Mouse (Mus musculus) liver, embryonic 14.5 days (tissue): Measurements from ENCODE around the gene Lrmda. TPM values are rescaled to one million over a fixed set of nuclear protein-coding genes. Genes with fewer than 3 reads are reported as not detected.

Experiments
- ATAC-seq: fragments of 200-750 bp; cut with Nextera tagmentation; 2 replicates; pipeline ENCODE4 v1.8.0; 2017; ENCODE audit warnings: moderate number of reproducible peaks, mild to moderate bottlenecking, moderate library complexity; ENCODE audit not compliant: insufficient read depth
- DNase-seq, 3 experiments: peaks; one replicate each; pipeline ENCODE4 v3.0.0-alpha.2; 2012 to 2013; ENCODE audit warnings: low read depth in 3 of 3, low spot score in 3 of 3
- H3K27ac ChIP-seq: fragments of 300-500 bp; sonication (generic); 2 replicates; pipeline ENCODE4 v1.5.1; 2014; ENCODE audit warnings: moderate library complexity, mild to moderate bottlenecking, control low read depth, inconsistent platforms
- H3K27me3 ChIP-seq: fragments of 300-500 bp; sonication (generic); 2 replicates; pipeline ENCODE4 v1.6.1; 2014; ENCODE audit warnings: mild to moderate bottlenecking, low read length, moderate library complexity; ENCODE audit not compliant: control insufficient read depth, insufficient read depth
- H3K36me3 ChIP-seq: fragments of 300-500 bp; sonication (generic); replicated peaks from 2 replicates; pipeline ENCODE4 v1.6.1; 2014; ENCODE audit warnings: low read depth; ENCODE audit not compliant: control insufficient read depth, insufficient read depth
- H3K4me1 ChIP-seq, 2 experiments: fragments of 200-500 bp in 1 of 2; fragments of 300-500 bp in 1 of 2; sonication (generic) in 1 of 2; replicated peaks; 2 replicates each; pipeline ENCODE4 v1.6.1; 2012 to 2014; ENCODE audit warnings: antibody characterized with exemption in 1 of 2, inconsistent platforms in 1 of 2, low read length in 1 of 2; ENCODE audit not compliant: control insufficient read depth in 2 of 2, insufficient read depth in 2 of 2
- H3K4me2 ChIP-seq: fragments of 300-500 bp; sonication (generic); 2 replicates; pipeline ENCODE4 v1.6.1; 2014; ENCODE audit warnings: low read depth, mild to moderate bottlenecking, control low read depth, moderate library complexity
- H3K4me3 ChIP-seq, 2 experiments: fragments of 200-500 bp in 1 of 2; fragments of 300-500 bp in 1 of 2; sonication (generic) in 1 of 2; 2 replicates each; pipeline ENCODE4 v1.5.1; 2012 to 2014; ENCODE audit warnings: low read depth in 2 of 2, low read length in 2 of 2, mild to moderate bottlenecking in 2 of 2, control low read depth in 1 of 2, inconsistent platforms in 1 of 2, moderate library complexity in 1 of 2; ENCODE audit not compliant: insufficient read depth in 1 of 2
- H3K9ac ChIP-seq: fragments of 300-500 bp; sonication (generic); replicated peaks from 2 replicates; pipeline ENCODE4 v1.6.1; 2014; ENCODE audit warnings: mild to moderate bottlenecking, control low read depth, moderate library complexity
- H3K9me3 ChIP-seq: fragments of 300-500 bp; sonication (generic); 2 replicates; pipeline ENCODE4 v1.6.1; 2016; ENCODE audit warnings: low read length, mixed read lengths; ENCODE audit not compliant: control insufficient read depth
- CTCF ChIP-seq: IDR thresholded peaks from 2 replicates; pipeline ENCODE4 v1.5.1; 2016; ENCODE audit warnings: antibody characterized with exemption, low read depth, control low read depth
- EP300 ChIP-seq: IDR thresholded peaks from 2 replicates; pipeline ENCODE4 v1.6.1; 2016; ENCODE audit warnings: antibody characterized with exemption, low read depth
- WGBS: fragments of 180-500 bp; shearing (Covaris S2); extraction: QIAGEN DNeasy Blood & Tissue Kit; methylation state at CpG from one replicate; pipeline ENCODE4 v1.1.7; 2014; ENCODE audit not compliant: insufficient replicate concordance; 5-methylcytosine and 5-hydroxymethylcytosine counted together
- polyA plus RNA-seq, 2 experiments: library from polyadenylated mRNA; depleted of rRNA in 1 of 2; stranded (reverse) in 1 of 2; unstranded in 1 of 2; fragments of >200 nt; fragmentation: Nextera tagmentation in 1 of 2; extraction: Ambion mirVana in 1 of 2; gene quantifications; 2 replicates each; pipeline versions ENCODE4 v1.2.1 to v1.2.3; 2012 to 2014

The Lrmda gene
- polyA plus RNA-seq, 2 experiments: 0.18 to 0.22 TPM

- no peak for ATAC-seq
- no peak overlapping the region for H3K9ac ChIP-seq
- DNase-seq: no peak
- no peak overlapping the region for H3K4me2 ChIP-seq
- H3K27ac ChIP-seq: no peak overlapping the region
- TF ChIP-seq CTCF (no peak), EP300 (no peak)
- WGBS: 35% methylated on average over 6 of the region's 6 CpGs
- H3K4me3 ChIP-seq: no peak overlapping the region
- H3K27me3 ChIP-seq: no peaks in the 10 kb centered on the region
- no peaks in the 10 kb centered on the region for H3K36me3 ChIP-seq
- H3K9me3 ChIP-seq: no peaks in the 10 kb centered on the region
- H3K4me1 ChIP-seq: no peaks in the 10 kb centered on the region
These were observed 288.5 kb downstream of the Lrmda start for GRCm38 (mm10) chr14:22308059-22308458.

- Histone ChIP-seq H3K36me3 (no peaks in the 10 kb centered on the region), H3K4me3 (no peak overlapping the region), H3K4me1 (no peaks in the 10 kb centered on the region), H3K4me2 (no peak overlapping the region), H3K27me3 (no peaks in the 10 kb centered on the region), H3K9ac (no peak overlapping the region), H3K27ac (no peak overlapping the region), H3K9me3 (no peaks in the 10 kb centered on the region)
- ATAC-seq (no peak), DNase-seq (no peak)
- 71% methylated on average over 1 of the region's 1 CpGs for WGBS
- TF ChIP-seq EP300: no peak
- no peak for TF ChIP-seq CTCF
These were observed 303.5 kb downstream of the Lrmda start for GRCm38 (mm10) chr14:22323058-22323457.

DNA sequence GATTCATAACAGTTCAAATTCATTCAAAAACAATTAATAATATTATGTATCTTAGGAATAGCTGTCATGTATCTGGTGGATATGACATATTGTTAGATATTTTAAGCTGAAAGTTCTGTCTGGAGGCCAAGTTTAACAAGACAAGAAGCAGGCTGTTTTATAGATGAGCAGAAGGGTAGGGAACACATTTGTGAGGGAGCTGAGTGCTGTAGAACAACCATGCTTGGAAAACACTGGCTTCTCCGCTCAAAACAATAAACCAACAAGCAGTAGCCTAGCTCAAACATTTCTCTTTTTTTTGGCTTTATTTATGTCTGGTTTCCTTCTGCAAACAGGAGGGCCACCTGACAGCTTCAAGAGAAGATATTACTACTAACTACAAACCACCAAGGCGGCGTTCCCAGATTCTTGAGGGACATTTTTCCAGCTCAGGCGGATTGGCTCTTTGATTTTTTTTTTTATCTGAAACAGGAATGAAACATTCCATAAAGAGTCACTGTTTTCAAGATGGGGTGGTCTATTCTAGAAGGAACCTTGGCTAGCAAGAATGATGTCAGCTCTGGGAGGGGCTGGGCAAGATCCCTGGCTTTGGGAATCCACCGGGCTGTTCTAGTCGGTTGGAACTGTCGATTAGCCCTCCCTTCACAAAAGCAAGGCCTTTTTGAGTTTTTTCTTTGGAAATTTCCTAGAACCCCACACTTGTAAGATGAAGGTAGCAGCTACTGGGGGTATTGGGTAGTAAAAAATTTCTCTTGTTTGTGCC lies 304.2 kb downstream of the Lrmda start:
- no peak for ATAC-seq
- no peak overlapping the region for H3K9ac ChIP-seq
- H3K4me2 ChIP-seq: no peak overlapping the region
- H3K36me3 ChIP-seq: no peaks in the 10 kb centered on the region
- 71% methylated on average over 7 of the region's 7 CpGs for WGBS
- TF ChIP-seq CTCF (no peak), EP300 (no peak)
- H3K4me3 ChIP-seq: no peak overlapping the region
- H3K27ac ChIP-seq: no peak overlapping the region
- no peak for DNase-seq
- H3K4me1 ChIP-seq: no peaks in the 10 kb centered on the region
- no peaks in the 10 kb centered on the region for H3K9me3 ChIP-seq
- no peaks in the 10 kb centered on the region for H3K27me3 ChIP-seq

DNA sequence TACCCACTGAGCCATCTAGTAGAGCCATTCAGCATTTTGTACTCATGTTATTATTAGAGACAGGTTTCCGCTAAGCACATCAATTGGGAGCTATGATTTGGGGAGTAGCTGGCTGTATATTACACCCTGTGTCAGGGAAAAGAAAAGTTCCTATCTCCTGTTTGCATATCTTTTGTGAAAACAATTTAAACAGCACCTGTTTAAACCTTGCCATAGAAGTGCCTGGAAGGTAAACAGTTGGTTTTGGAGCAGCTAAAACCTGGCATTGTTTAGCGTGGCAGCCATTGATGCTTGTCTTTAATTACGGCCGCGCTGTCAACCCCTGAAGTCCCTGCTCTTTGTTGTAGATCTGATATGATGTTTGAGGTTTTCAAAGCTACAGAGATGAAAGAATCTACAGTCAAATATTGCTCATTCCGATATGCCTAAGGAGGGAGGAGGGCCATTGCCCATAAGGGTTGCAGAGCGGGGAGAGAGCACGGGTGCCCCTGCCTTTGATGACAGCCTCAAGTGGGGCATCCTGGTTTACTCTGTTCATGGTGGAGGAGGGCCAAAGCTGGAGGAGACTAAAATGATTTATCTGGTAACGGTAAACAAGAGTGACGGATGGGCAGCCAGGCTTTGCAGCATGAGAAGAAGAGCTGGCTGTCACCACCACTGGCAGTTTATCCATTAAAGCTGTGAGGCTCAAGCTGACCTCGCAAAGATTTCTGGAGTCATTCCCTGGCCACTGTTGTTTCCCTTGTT lies 306.9 kb downstream of the Lrmda start:
- ATAC-seq: no peak
- no peaks in the 10 kb centered on the region for H3K27me3 ChIP-seq
- no peak for TF ChIP-seq CTCF
- TF ChIP-seq EP300: no peak
- no peaks in the 10 kb centered on the region for H3K9me3 ChIP-seq
- H3K4me3 ChIP-seq: no peak overlapping the region
- no peaks in the 10 kb centered on the region for H3K4me1 ChIP-seq
- no peak overlapping the region for H3K4me2 ChIP-seq
- 69% methylated on average over 11 of the region's 11 CpGs for WGBS
- no peak for DNase-seq
- no peak overlapping the region for H3K9ac ChIP-seq
- no peak overlapping the region for H3K27ac ChIP-seq
- H3K36me3 ChIP-seq: no peaks in the 10 kb centered on the region

GRCm38 (mm10) chr14:22329191-22329590 lies 309.7 kb downstream of the Lrmda start:
- Histone ChIP-seq H3K36me3 (no peaks in the 10 kb centered on the region), H3K27me3 (no peaks in the 10 kb centered on the region), H3K4me2 (no peak overlapping the region), H3K9me3 (no peaks in the 10 kb centered on the region), H3K4me3 (no peak overlapping the region), H3K9ac (no peak overlapping the region), H3K4me1 (no peaks in the 10 kb centered on the region), H3K27ac (no peak overlapping the region)
- TF ChIP-seq EP300 (no peak), CTCF (no peak)
- DNase-seq (no peak), ATAC-seq (no peak)
- WGBS: 80% methylated on average over 3 of the region's 3 CpGs
